Mouse (Mus musculus): ENCODE data around the gene Tmem221. TPM values are rescaled to one million over a fixed set of nuclear protein-coding genes. Genes with fewer than 3 reads are reported as not detected.

Tmem221 gene
- total and polyA plus RNA-seq, 3 experiments = 1.7 to 5.1 TPM; not detected in 1

- no peaks in the 10 kb centered on the region for H3K27me3 ChIP-seq (ENCODE audit: control insufficient read depth in 1 of 2, insufficient read depth in 2 of 2, low read length in 2 of 2)
- H3K27ac ChIP-seq (ENCODE audit: control insufficient read depth, low read depth, low read length) = no peak overlapping the region
- TF ChIP-seq ZMIZ1 (IDR thresholded peaks at IDR 0.05; ENCODE audit: low read depth, low read length) = no peak
- TF ChIP-seq GATA1 (IDR thresholded peaks at IDR 0.05; ENCODE audit: low read depth, low read length) = no peak
- TF ChIP-seq CHD1 (IDR thresholded peaks at IDR 0.05; ENCODE audit: low read depth, low read length) = no peak
- no peak for TF ChIP-seq ZC3H11A (IDR thresholded peaks at IDR 0.05; ENCODE audit: low read depth, low read length)
- TF ChIP-seq GABPA (IDR thresholded peaks at IDR 0.05; ENCODE audit: low read depth, low read length) = no peak
- no peak for TF ChIP-seq MEF2A (IDR thresholded peaks at IDR 0.05; ENCODE audit: extremely low read depth, insufficient replicate concordance, low read depth, low read length, poor library complexity, severe bottlenecking)
- no peak for DNase-seq (ENCODE audit: low read depth, low spot score)
- H3K79me2 ChIP-seq (ENCODE audit: control insufficient read depth, insufficient read depth, low read length, poor library complexity) = no peaks in the 10 kb centered on the region
- peaks cover 0 to 7% of the 10 kb centered on the region in 2 experiments; a peak in 2 of 4 replicates for H3K36me3 ChIP-seq (ENCODE audit: control insufficient read depth in 1 of 2, insufficient read depth in 2 of 2, low read length in 2 of 2)
- no peak overlapping the region for H3K4me3 ChIP-seq (ENCODE audit: control insufficient read depth in 1 of 2, insufficient read depth in 1 of 2, low read depth in 2 of 2, low read length in 2 of 2)
- H3K9me3 ChIP-seq (replicated peaks; ENCODE audit: insufficient read depth, low read length) = no peaks in the 10 kb centered on the region
- no peak overlapping the region for H3K9ac ChIP-seq (ENCODE audit: control insufficient read depth, low read depth, low read length, poor library complexity, severe bottlenecking)
- H3K4me1 ChIP-seq (ENCODE audit: control insufficient read depth in 1 of 2, insufficient read depth in 2 of 2, low read length in 2 of 2) = peaks cover 4 to 11% of the 10 kb centered on the region in 2 experiments; a peak in 3 of 4 replicates
Measured at GRCm38 (mm10) chr8:71562751-71563150, 4.1 kb upstream of the Tmem221 start.

- Histone ChIP-seq H3K27me3 (ENCODE audit: control insufficient read depth in 1 of 2, insufficient read depth in 2 of 2, low read length in 2 of 2) (no peaks in the 10 kb centered on the region), H3K79me2 (ENCODE audit: control insufficient read depth, insufficient read depth, low read length, poor library complexity) (no peaks in the 10 kb centered on the region), H3K27ac (ENCODE audit: control insufficient read depth, low read depth, low read length) (no peak overlapping the region), H3K9me3 (replicated peaks; ENCODE audit: insufficient read depth, low read length) (no peaks in the 10 kb centered on the region), H3K4me1 (ENCODE audit: control insufficient read depth in 1 of 2, insufficient read depth in 2 of 2, low read length in 2 of 2) (peaks cover 4 to 11% of the 10 kb centered on the region in 2 experiments; a peak in 3 of 4 replicates), H3K9ac (ENCODE audit: control insufficient read depth, low read depth, low read length, poor library complexity, severe bottlenecking) (no peak overlapping the region), H3K4me3 (ENCODE audit: control insufficient read depth in 1 of 2, insufficient read depth in 1 of 2, low read depth in 2 of 2, low read length in 2 of 2) (no peak overlapping the region), H3K36me3 (ENCODE audit: control insufficient read depth in 1 of 2, insufficient read depth in 2 of 2, low read length in 2 of 2) (peaks cover 0 to 7% of the 10 kb centered on the region in 2 experiments; a peak in 2 of 4 replicates)
- TF ChIP-seq MXI1 (IDR thresholded peaks at IDR 0.05; ENCODE audit: low read depth, low read length) (no peak), ZNF384 (IDR thresholded peaks at IDR 0.05; ENCODE audit: low read depth, low read length) (no peak), ZMIZ1 (IDR thresholded peaks at IDR 0.05; ENCODE audit: low read depth, low read length) (no peak), RCOR1 (IDR thresholded peaks at IDR 0.05; ENCODE audit: low read depth, low read length) (no peak), NELFE (IDR thresholded peaks at IDR 0.05; ENCODE audit: low read depth, low read length) (no peak), USF2 (IDR thresholded peaks at IDR 0.05; ENCODE audit: borderline replicate concordance in 1 of 2, insufficient read depth in 1 of 2, low read depth in 1 of 2, low read length in 2 of 2) (no peak), RAD21 (IDR thresholded peaks at IDR 0.05; ENCODE audit: low read depth, low read length) (peak; percentile 69), SMC3 (IDR thresholded peaks at IDR 0.05; ENCODE audit: low read depth, low read length) (peak; percentile 79), HCFC1 (IDR thresholded peaks at IDR 0.05; ENCODE audit: low read depth, low read length) (no peak), ZC3H11A (IDR thresholded peaks at IDR 0.05; ENCODE audit: low read depth, low read length) (peak; percentile 52; the same call in 1 of the 2 replicates), NRF1 (IDR thresholded peaks at IDR 0.05; ENCODE audit: insufficient read depth, low read depth, low read length, poor library complexity, severe bottlenecking) (no peak), CHD1 (IDR thresholded peaks at IDR 0.05; ENCODE audit: low read depth, low read length) (no peak), CHD2 (IDR thresholded peaks at IDR 0.05; ENCODE audit: low read length) (no peak), MEF2A (IDR thresholded peaks at IDR 0.05; ENCODE audit: extremely low read depth, insufficient replicate concordance, low read depth, low read length, poor library complexity, severe bottlenecking) (no peak), CTCF (IDR thresholded peaks at IDR 0.05 in 2 of 3, conservative IDR thresholded peaks at IDR 0.05 in 1 of 3; ENCODE audit: control insufficient read depth in 1 of 3, insufficient read depth in 1 of 3, low read depth in 2 of 3, low read length in 3 of 3, poor library complexity in 1 of 3, severe bottlenecking in 1 of 3) (peak; percentile 70 to 74 (median 72)), ZKSCAN1 (IDR thresholded peaks at IDR 0.05; ENCODE audit: low read depth, low read length) (no peak), MAFK (IDR thresholded peaks at IDR 0.05; ENCODE audit: borderline replicate concordance, low read depth, low read length) (no peak), GABPA (IDR thresholded peaks at IDR 0.05; ENCODE audit: low read depth, low read length) (no peak), UBTF (IDR thresholded peaks at IDR 0.05; ENCODE audit: borderline replicate concordance, insufficient read depth, low read depth, low read length) (no peak), KAT2A (conservative IDR thresholded peaks at IDR 0.05; ENCODE audit: low read depth, low read length) (no peak), USF1 (IDR thresholded peaks at IDR 0.05; ENCODE audit: low read depth, low read length) (no peak), JUND (IDR thresholded peaks at IDR 0.05; ENCODE audit: low read depth, low read length) (no peak), TCF12 (IDR thresholded peaks at IDR 0.05; ENCODE audit: low read depth, low read length) (no peak), ELF1 (IDR thresholded peaks at IDR 0.05; ENCODE audit: low read depth, low read length) (no peak), POLR2AphosphoS5 (IDR thresholded peaks at IDR 0.05; ENCODE audit: borderline replicate concordance, low read depth, low read length) (no peak)
- peak; percentile 81 for DNase-seq (ENCODE audit: low read depth, low spot score)
Measured at GRCm38 (mm10) chr8:71561401-71561800, 2.7 kb upstream of the Tmem221 start.
